Mouse (Mus musculus): Measurements from ENCODE around the gene Chst11. TPM values are rescaled to one million over a fixed set of nuclear protein-coding genes. Genes with fewer than 3 reads are reported as not detected.

Gene Chst11
- polyA plus RNA-seq, 1 experiment from 2014 or later = 4.1 TPM

DNA sequence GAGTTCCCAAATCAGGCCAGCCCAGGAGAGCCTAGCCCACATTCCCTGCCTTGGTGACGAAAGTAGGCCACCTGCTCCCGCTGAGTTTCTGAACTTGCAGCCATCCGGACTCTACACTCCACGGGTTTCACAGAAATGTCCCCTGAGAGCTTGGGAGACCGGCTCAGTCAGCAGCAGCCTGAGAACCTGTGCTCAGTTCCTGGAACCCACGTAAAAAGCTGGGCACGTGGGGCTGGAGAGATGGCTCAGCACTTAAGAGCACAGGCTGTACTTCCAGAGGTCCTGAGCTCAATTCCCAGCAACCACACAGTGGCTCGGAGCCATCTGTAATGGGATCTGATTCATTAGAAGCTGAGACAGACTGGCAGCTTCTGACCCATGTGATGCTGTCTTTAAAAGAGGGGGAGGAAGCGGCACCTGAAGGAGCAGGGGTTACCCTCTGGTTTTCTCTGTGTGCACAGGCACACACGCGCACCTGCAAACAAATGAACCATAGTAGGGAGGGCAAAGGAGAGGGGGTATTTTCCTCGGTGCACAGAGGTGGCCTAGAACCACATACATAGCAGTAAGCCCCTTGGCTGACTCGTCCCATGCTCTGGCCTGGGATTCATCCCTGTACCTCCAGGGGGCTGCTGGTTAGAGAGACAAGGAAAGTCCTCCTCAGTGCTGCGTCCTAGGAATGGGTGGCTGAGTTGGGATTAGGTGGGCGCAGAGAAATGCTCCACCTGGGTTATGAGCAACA lies 196.7 kb downstream of the Chst11 start:
- no peak overlapping the region for H3K4me3 ChIP-seq
- peaks cover 5% of the 10 kb centered on the region; the same call in 1 of the 2 replicates for H3K36me3 ChIP-seq
- no peak overlapping the region for H3K4me2 ChIP-seq
- peaks cover 25% of the 10 kb centered on the region for H3K4me1 ChIP-seq (replicated peaks)
- 81% methylated on average over 15 of the region's 15 CpGs for WGBS
- H3K9me3 ChIP-seq (replicated peaks) = 0 out of 2 replicates have a peak, but pooled peaks cover 7% of the 10 kb centered on the region
- no peaks in the 10 kb centered on the region for H3K27me3 ChIP-seq (replicated peaks)
- no peak overlapping the region for H3K9ac ChIP-seq
- no peak overlapping the region for H3K27ac ChIP-seq (ENCODE audit: poor library complexity, severe bottlenecking)
- ATAC-seq (ENCODE audit: insufficient number of reproducible peaks, low FRiP score) = no peak

- WGBS = 40% methylated on average over 8 of the region's 8 CpGs
- peaks cover 5% of the 10 kb centered on the region; the same call in 1 of the 2 replicates for H3K36me3 ChIP-seq
- H3K4me2 ChIP-seq = no peak overlapping the region
- H3K4me1 ChIP-seq (replicated peaks) = peaks cover 31% of the 10 kb centered on the region
- no peaks in the 10 kb centered on the region for H3K27me3 ChIP-seq (replicated peaks)
- no peak overlapping the region for H3K9ac ChIP-seq
- H3K4me3 ChIP-seq = no peak overlapping the region
- ATAC-seq (ENCODE audit: insufficient number of reproducible peaks, low FRiP score) = no peak
- no peak overlapping the region for H3K27ac ChIP-seq (ENCODE audit: poor library complexity, severe bottlenecking)
- 0 out of 2 replicates have a peak, but pooled peaks cover 7% of the 10 kb centered on the region for H3K9me3 ChIP-seq (replicated peaks)
Measured at GRCm38 (mm10) chr10:83182573-83182960, 197.3 kb downstream of the Chst11 start.

DNA sequence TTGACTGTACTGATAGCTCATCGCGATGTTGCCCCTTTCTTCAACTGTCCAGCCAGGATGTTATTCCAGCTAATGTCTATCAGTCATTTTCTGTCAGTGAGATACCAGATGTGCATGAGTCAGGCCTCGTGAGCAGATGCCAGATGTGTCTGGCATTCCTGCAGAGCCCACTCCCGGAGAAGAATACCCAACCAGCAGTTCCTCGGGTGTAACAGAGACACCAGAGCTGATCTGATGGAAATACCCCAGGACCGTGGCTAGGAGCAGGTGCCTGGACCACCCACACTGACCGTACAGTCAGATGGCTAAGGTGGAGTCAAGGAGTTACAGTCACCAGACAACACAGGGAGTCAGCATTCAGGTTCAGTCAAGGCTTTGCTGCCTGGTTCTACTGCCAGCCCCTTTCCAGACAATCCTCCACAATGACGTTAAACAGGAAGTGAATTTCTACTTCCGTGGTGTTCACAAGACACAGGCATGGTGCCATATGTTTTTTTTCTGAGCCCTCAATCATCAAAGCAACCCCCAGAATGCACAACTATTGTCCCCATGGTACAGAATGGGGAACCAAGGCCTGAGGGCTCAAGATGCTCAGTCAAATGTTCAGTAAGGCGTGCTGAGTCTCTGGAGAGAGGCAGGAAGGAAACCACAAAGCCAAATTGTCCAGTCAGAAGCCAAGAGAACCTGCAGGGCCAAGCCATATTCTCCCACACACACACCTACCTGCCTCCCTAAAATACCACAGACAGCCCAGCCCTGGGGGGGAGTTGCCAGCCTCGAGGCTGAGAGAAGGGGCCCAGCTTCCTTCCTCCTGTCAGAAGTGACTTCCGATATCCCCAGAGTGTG lies 198.6 kb downstream of the Chst11 start:
- WGBS = 40% methylated on average over 12 of the region's 12 CpGs
- Histone ChIP-seq H3K4me3 (no peak overlapping the region), H3K27ac (ENCODE audit: poor library complexity, severe bottlenecking) (no peak overlapping the region), H3K4me2 (no peak overlapping the region), H3K27me3 (replicated peaks) (no peaks in the 10 kb centered on the region), H3K9me3 (replicated peaks) (0 out of 2 replicates have a peak, but pooled peaks cover 7% of the 10 kb centered on the region), H3K4me1 (replicated peaks) (peaks cover 32% of the 10 kb centered on the region), H3K9ac (no peak overlapping the region), H3K36me3 (peaks cover 5% of the 10 kb centered on the region; the same call in 1 of the 2 replicates)
- no peak for ATAC-seq (ENCODE audit: insufficient number of reproducible peaks, low FRiP score)

DNA sequence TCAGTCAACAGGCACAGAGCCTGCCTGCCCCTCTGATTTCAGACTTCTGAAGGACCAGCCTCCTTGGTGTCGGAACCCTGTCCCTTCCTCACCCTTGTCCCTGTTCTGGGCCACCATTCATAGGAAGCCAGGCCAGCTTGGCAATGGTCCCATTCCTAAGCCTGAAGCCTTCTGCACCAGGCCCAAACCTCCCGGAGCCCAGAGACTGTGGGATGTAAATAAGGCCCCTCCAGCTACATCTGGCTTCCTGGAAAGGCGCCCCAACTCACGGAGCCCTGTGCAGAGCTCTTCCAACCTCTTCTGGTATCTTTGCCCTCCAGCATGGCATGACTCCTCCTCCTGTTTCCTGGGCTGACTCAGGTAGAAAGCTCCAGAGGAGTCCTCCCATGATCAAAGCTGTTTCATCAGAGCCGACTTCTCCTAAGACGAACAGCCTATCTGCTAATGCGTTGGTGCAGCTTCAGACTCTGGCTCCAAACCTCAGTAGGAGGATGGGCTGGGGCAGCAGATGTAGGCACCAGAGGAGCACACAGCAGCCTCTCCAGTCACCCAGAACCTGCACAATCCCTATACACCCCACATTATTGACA lies 199.3 kb downstream of the Chst11 start:
- Histone ChIP-seq H3K36me3 (no peaks in the 10 kb centered on the region), H3K9me3 (replicated peaks) (no peaks in the 10 kb centered on the region), H3K9ac (no peak overlapping the region), H3K4me1 (replicated peaks) (peaks cover 32% of the 10 kb centered on the region), H3K4me2 (no peak overlapping the region), H3K27me3 (replicated peaks) (no peaks in the 10 kb centered on the region), H3K4me3 (no peak overlapping the region), H3K27ac (ENCODE audit: poor library complexity, severe bottlenecking) (no peak overlapping the region)
- 44% methylated on average over 7 of the region's 7 CpGs for whole genome bisulfite sequencing
- ATAC-seq (ENCODE audit: insufficient number of reproducible peaks, low FRiP score) = no peak

GRCm38 (mm10) chr10:83185121-83185520 lies 199.8 kb downstream of the Chst11 start:
- 90% methylated on average over 6 of the region's 6 CpGs for WGBS
- no peaks in the 10 kb centered on the region for H3K27me3 ChIP-seq (replicated peaks)
- ATAC-seq (ENCODE audit: insufficient number of reproducible peaks, low FRiP score) = no peak

GRCm38 (mm10) chr10:83186167-83186566 lies 200.9 kb downstream of the Chst11 start:
- Histone ChIP-seq H3K27ac (ENCODE audit: poor library complexity, severe bottlenecking) (no peak overlapping the region), H3K4me1 (replicated peaks) (peaks cover 32% of the 10 kb centered on the region), H3K9me3 (replicated peaks) (peaks cover 5% of the 10 kb centered on the region; the same call in 1 of the 2 replicates), H3K36me3 (peaks cover 6% of the 10 kb centered on the region), H3K27me3 (replicated peaks) (no peaks in the 10 kb centered on the region), H3K4me3 (no peak overlapping the region), H3K4me2 (no peak overlapping the region), H3K9ac (no peak overlapping the region)
- no peak for ATAC-seq (ENCODE audit: insufficient number of reproducible peaks, low FRiP score)
- 80% methylated on average over 8 of the region's 8 CpGs for WGBS

More at GRCm38 (mm10) chr10:83185121-83185520, 199.8 kb downstream of the Chst11 start:
- H3K4me3 ChIP-seq = no peak overlapping the region
- no peak overlapping the region for H3K9ac ChIP-seq
- peaks cover 2% of the 10 kb centered on the region; the same call in 1 of the 2 replicates for H3K9me3 ChIP-seq (replicated peaks)
- H3K4me1 ChIP-seq (replicated peaks) = peaks cover 32% of the 10 kb centered on the region
- no peak overlapping the region for H3K4me2 ChIP-seq
- H3K27ac ChIP-seq (ENCODE audit: poor library complexity, severe bottlenecking) = no peak overlapping the region
- H3K36me3 ChIP-seq = no peaks in the 10 kb centered on the region

- Histone ChIP-seq H3K27me3 (replicated peaks) (no peaks in the 10 kb centered on the region), H3K9me3 (replicated peaks) (peaks cover 5% of the 10 kb centered on the region; the same call in 1 of the 2 replicates), H3K36me3 (peaks cover 11% of the 10 kb centered on the region), H3K4me2 (no peak overlapping the region), H3K9ac (no peak overlapping the region), H3K4me1 (replicated peaks) (peaks cover 36% of the 10 kb centered on the region), H3K4me3 (no peak overlapping the region), H3K27ac (ENCODE audit: poor library complexity, severe bottlenecking) (no peak overlapping the region)
- WGBS = 40% methylated on average over 5 of the region's 5 CpGs
- no peak for ATAC-seq (ENCODE audit: insufficient number of reproducible peaks, low FRiP score)
Measured at GRCm38 (mm10) chr10:83186984-83187383, 201.7 kb downstream of the Chst11 start.

DNA sequence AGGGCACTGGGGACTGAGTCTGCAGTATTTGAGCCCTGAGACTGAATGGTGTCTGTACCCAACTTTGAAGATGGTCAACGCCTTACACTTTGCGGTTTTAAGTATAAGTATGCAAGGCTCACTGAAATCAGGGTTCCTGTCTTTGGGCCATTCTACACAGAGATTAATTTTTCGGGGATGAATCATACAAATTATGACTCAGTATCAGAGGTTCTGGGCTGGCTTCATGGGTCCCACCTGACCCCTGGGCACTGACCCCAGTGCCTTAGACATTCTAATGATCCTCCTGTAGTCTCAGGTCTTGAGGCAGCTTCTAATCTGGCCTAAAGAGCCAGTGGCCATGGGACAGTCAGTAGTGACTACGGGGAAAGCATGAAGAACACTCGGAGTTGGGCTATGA lies 203.8 kb downstream of the Chst11 start:
- H3K4me3 ChIP-seq = no peak overlapping the region
- H3K9me3 ChIP-seq (replicated peaks) = peaks cover 5% of the 10 kb centered on the region; the same call in 1 of the 2 replicates
- no peak overlapping the region for H3K4me2 ChIP-seq
- no peak for ATAC-seq (ENCODE audit: insufficient number of reproducible peaks, low FRiP score)
- no peak overlapping the region for H3K27ac ChIP-seq (ENCODE audit: poor library complexity, severe bottlenecking)
- 90% methylated on average over 5 of the region's 5 CpGs for WGBS
- H3K9ac ChIP-seq = no peak overlapping the region
- H3K36me3 ChIP-seq = peaks cover 11% of the 10 kb centered on the region
- no peaks in the 10 kb centered on the region for H3K27me3 ChIP-seq (replicated peaks)
- peaks cover 25% of the 10 kb centered on the region for H3K4me1 ChIP-seq (replicated peaks)

- Histone ChIP-seq H3K9ac (no peak overlapping the region), H3K36me3 (peaks cover 11% of the 10 kb centered on the region), H3K9me3 (replicated peaks) (peaks cover 5% of the 10 kb centered on the region; the same call in 1 of the 2 replicates), H3K4me2 (no peak overlapping the region), H3K4me1 (replicated peaks) (peaks cover 18% of the 10 kb centered on the region), H3K4me3 (no peak overlapping the region), H3K27me3 (replicated peaks) (no peaks in the 10 kb centered on the region), H3K27ac (ENCODE audit: poor library complexity, severe bottlenecking) (no peak overlapping the region)
- no peak for ATAC-seq (ENCODE audit: insufficient number of reproducible peaks, low FRiP score)
- WGBS = 91% methylated on average over 17 of the region's 17 CpGs
Measured at GRCm38 (mm10) chr10:83191476-83191875, 206.2 kb downstream of the Chst11 start.

- ATAC-seq (ENCODE audit: insufficient number of reproducible peaks, low FRiP score) = no peak
- H3K9ac ChIP-seq = no peak overlapping the region
- no peaks in the 10 kb centered on the region for H3K27me3 ChIP-seq (replicated peaks)
- H3K4me2 ChIP-seq = no peak overlapping the region
- peaks cover 5% of the 10 kb centered on the region; the same call in 1 of the 2 replicates for H3K9me3 ChIP-seq (replicated peaks)
- peaks cover 14% of the 10 kb centered on the region for H3K4me1 ChIP-seq (replicated peaks)
- H3K36me3 ChIP-seq = peaks cover 11% of the 10 kb centered on the region
- no peak overlapping the region for H3K4me3 ChIP-seq
- no peak overlapping the region for H3K27ac ChIP-seq (ENCODE audit: poor library complexity, severe bottlenecking)
- 50% methylated on average over 6 of the region's 6 CpGs for WGBS
Measured at GRCm38 (mm10) chr10:83191982-83192381, 206.7 kb downstream of the Chst11 start.
